Mouse (Mus musculus): ENCODE measurements at regions not wholly inside any gene's neighbourhood (a gene's known extent, or its start where the extent isn't known, plus 50 kb on each side); places are given as distances from the start of the nearest gene placed in this dataset.

DNA sequence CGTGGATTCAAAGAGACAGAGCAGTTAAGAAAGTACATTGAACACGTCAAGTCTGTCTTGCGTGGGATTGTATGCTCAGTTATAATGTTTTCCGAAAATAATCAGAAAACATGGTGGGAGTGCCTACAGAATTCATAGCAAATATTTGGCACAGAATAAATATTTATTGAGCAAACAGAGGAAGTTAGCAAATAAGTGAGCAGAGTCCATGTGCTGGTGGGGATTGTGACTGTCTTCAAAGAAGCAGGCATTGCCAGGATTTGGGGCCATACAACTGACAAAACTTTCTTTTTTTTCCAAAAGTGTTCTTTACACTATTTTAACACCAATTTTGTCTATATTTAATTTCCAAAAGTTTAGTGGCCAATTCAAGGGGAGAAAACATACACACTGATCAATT lies 1729.8 kb downstream of the AI429214 start:
- H3K27me3 ChIP-seq (ENCODE audit: insufficient read depth, low read length): no peaks in the 10 kb centered on the region
- no peak overlapping the region for H3K4me3 ChIP-seq (replicated peaks; ENCODE audit: low read length)
- peaks cover 16% of the 10 kb centered on the region for H3K9me3 ChIP-seq (ENCODE audit: low read length)
- no peaks in the 10 kb centered on the region for H3K4me1 ChIP-seq (replicated peaks; ENCODE audit: low read depth, low read length)
- TF ChIP-seq CTCF (conservative IDR thresholded peaks at IDR 0.05; ENCODE audit: low read length) (no peak), POU5F1 (IDR thresholded peaks at IDR 0.05; ENCODE audit: borderline replicate concordance, low read length) (no peak), NANOG (IDR thresholded peaks at IDR 0.05; ENCODE audit: borderline replicate concordance, low read length) (no peak)
- H3K36me3 ChIP-seq (ENCODE audit: insufficient read depth, low read length): no peaks in the 10 kb centered on the region

DNA sequence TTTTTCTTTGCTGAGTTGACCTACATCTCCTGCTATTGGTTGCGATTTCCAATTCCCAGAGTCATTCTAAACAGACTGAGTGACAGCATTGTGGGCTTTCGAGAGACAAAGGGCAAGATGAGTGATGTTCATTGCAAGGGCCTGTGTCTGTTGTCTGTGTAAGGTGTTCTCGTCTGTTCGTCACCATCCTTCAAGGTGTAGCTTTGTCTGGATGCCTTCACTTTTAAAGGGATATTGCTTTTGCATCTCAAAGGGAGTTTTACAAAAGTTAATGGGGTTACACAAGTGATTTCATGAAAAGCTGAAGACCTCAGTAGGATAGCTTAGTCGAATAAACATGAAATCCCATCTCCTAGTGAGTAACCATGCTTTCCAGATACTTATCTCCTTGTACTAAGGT lies 1731.9 kb downstream of the AI429214 start:
- Histone ChIP-seq H3K36me3 (ENCODE audit: insufficient read depth, low read length) (no peaks in the 10 kb centered on the region), H3K4me3 (replicated peaks; ENCODE audit: low read length) (no peak overlapping the region), H3K4me1 (replicated peaks; ENCODE audit: low read depth, low read length) (no peaks in the 10 kb centered on the region), H3K9me3 (ENCODE audit: low read length) (no peaks in the 10 kb centered on the region), H3K27me3 (ENCODE audit: insufficient read depth, low read length) (no peaks in the 10 kb centered on the region)
- TF ChIP-seq CTCF (conservative IDR thresholded peaks at IDR 0.05; ENCODE audit: low read length): no peak
- TF ChIP-seq POU5F1 (IDR thresholded peaks at IDR 0.05; ENCODE audit: borderline replicate concordance, low read length): no peak
- peak; percentile 73; the same call in 1 of the 2 replicates for TF ChIP-seq NANOG (IDR thresholded peaks at IDR 0.05; ENCODE audit: borderline replicate concordance, low read length)

DNA sequence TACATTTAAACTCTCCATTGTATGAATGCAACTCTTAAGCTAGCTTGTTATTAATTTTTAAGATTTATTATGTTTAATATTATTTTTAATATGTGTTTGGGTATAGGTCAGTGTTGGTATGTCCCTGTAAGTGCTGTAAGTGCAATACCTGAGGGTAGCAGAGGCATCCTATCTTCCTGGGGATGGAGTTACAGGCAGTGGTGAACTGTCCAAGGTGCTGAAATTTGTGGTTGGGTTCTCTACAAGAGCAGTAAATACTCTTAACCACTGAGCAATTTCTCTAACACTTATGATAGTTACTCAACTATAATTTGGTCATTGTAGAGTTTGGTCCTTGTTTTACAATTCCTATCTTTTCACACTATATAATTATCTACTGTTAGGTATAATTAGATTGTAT lies 1753.7 kb downstream of the AI429214 start:
- Histone ChIP-seq H3K27me3 (ENCODE audit: insufficient read depth, low read length) (no peaks in the 10 kb centered on the region), H3K36me3 (ENCODE audit: insufficient read depth, low read length) (no peaks in the 10 kb centered on the region), H3K9me3 (ENCODE audit: low read length) (no peaks in the 10 kb centered on the region), H3K4me3 (replicated peaks; ENCODE audit: low read length) (no peak overlapping the region), H3K4me1 (replicated peaks; ENCODE audit: low read depth, low read length) (no peaks in the 10 kb centered on the region)
- no peak for TF ChIP-seq CTCF (conservative IDR thresholded peaks at IDR 0.05; ENCODE audit: low read length)
- no peak for TF ChIP-seq NANOG (IDR thresholded peaks at IDR 0.05; ENCODE audit: borderline replicate concordance, low read length)
- no peak for TF ChIP-seq POU5F1 (IDR thresholded peaks at IDR 0.05; ENCODE audit: borderline replicate concordance, low read length)

DNA sequence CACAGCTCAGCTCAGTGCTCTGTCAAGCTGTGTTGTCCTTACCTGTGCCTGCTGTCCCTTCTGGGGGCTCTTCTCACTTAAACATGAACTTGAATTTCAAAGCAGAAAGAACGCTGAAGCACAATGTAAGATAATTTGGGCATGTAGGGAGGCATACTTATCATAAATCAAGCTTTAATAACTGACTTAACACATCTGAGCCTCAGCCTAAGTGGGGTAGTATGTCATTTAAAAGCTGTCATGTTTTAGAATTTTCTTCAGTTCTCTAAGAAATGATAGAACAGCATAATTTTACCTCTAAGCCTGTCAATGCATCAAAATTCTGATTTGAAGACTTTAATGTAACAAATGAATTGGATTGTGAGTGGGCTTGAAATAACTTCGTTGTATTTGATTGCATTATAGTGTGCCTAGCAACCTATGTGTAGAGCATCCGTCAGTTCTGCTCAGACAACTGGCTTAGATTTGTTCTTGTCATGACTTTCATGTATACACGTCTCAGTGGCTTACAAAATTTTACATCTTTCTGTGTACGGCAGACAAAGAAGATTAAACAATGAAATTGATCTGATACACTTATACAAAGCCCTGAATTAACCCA lies 1773.3 kb downstream of the AI429214 start:
- Histone ChIP-seq H3K4me1 (replicated peaks; ENCODE audit: low read depth, low read length) (no peaks in the 10 kb centered on the region), H3K36me3 (ENCODE audit: insufficient read depth, low read length) (no peaks in the 10 kb centered on the region), H3K27me3 (ENCODE audit: insufficient read depth, low read length) (no peaks in the 10 kb centered on the region), H3K9me3 (ENCODE audit: low read length) (no peaks in the 10 kb centered on the region), H3K4me3 (replicated peaks; ENCODE audit: low read length) (no peak overlapping the region)
- no peak for TF ChIP-seq CTCF (conservative IDR thresholded peaks at IDR 0.05; ENCODE audit: low read length)
- no peak for TF ChIP-seq NANOG (IDR thresholded peaks at IDR 0.05; ENCODE audit: borderline replicate concordance, low read length)
- no peak for TF ChIP-seq POU5F1 (IDR thresholded peaks at IDR 0.05; ENCODE audit: borderline replicate concordance, low read length)

DNA sequence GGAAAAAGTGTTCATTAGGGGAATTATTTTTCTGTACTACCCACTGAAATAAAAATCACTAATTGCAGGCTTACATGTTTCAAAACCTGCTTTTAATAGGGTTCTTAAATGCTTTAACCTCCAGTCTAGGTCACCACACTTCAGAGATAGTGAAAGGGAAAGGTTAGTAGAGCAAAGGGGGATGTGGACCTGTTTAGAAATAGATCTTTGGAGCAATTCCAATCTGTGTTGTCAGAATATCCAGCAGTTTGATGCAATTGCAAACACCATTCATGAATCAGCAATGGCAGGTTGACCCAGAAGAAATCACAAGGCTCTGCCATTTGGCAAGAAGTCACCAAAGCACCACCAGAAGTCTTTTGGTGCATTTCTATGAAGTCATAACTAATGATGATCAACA lies 1819.1 kb downstream of the AI429214 start:
- Histone ChIP-seq H3K36me3 (ENCODE audit: insufficient read depth, low read length) (no peaks in the 10 kb centered on the region), H3K9me3 (ENCODE audit: low read length) (no peaks in the 10 kb centered on the region), H3K4me1 (replicated peaks; ENCODE audit: low read depth, low read length) (no peaks in the 10 kb centered on the region), H3K27me3 (ENCODE audit: insufficient read depth, low read length) (no peaks in the 10 kb centered on the region), H3K4me3 (replicated peaks; ENCODE audit: low read length) (no peak overlapping the region)
- TF ChIP-seq POU5F1 (IDR thresholded peaks at IDR 0.05; ENCODE audit: borderline replicate concordance, low read length): no peak
- no peak for TF ChIP-seq CTCF (conservative IDR thresholded peaks at IDR 0.05; ENCODE audit: low read length)
- no peak for TF ChIP-seq NANOG (IDR thresholded peaks at IDR 0.05; ENCODE audit: borderline replicate concordance, low read length)

DNA sequence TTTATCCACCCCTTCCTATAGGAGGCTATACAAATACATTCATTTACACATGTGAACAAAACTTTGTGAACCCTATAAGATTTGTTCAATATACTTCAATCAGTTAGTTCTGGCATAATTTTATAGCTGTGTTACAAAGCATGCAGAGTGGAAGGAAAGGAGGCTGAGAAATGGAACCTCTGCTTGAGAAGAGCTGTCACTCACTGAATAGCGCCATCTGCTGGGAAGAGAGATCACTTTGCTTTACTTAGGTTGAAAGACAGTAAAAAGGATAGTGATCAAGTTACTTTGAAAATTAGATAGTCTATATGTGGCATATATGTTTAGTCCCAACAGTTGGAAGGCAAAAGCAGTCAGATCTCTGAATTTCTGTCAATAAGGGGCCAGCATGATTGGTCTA lies 1824.8 kb downstream of the AI429214 start:
- Histone ChIP-seq H3K36me3 (ENCODE audit: insufficient read depth, low read length) (no peaks in the 10 kb centered on the region), H3K9me3 (ENCODE audit: low read length) (no peaks in the 10 kb centered on the region), H3K4me3 (replicated peaks; ENCODE audit: low read length) (no peak overlapping the region), H3K27me3 (ENCODE audit: insufficient read depth, low read length) (no peaks in the 10 kb centered on the region), H3K4me1 (replicated peaks; ENCODE audit: low read depth, low read length) (no peaks in the 10 kb centered on the region)
- TF ChIP-seq NANOG (IDR thresholded peaks at IDR 0.05; ENCODE audit: borderline replicate concordance, low read length): no peak
- TF ChIP-seq CTCF (conservative IDR thresholded peaks at IDR 0.05; ENCODE audit: low read length): peak; percentile 51

DNA sequence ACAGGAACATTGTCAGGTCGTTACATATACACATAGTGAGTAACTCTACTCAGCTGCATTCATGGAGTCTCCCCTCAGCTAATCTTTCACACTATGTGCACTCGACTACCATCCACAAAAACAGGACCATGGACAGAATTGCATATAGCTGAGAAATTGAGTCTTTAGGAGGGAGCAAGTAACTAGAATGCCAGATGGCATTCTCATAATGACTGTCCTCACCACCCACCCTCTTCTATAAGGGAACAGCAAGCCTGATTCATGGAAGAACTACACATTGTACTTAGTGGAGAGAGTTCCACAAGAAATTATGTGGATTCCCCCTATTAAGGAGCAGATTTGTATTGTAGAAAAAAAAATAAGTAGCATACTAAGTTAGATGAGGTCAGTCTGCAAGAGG lies 1813.4 kb upstream of the Adam24 start:
- H3K9me3 ChIP-seq (ENCODE audit: low read length): no peaks in the 10 kb centered on the region

DNA sequence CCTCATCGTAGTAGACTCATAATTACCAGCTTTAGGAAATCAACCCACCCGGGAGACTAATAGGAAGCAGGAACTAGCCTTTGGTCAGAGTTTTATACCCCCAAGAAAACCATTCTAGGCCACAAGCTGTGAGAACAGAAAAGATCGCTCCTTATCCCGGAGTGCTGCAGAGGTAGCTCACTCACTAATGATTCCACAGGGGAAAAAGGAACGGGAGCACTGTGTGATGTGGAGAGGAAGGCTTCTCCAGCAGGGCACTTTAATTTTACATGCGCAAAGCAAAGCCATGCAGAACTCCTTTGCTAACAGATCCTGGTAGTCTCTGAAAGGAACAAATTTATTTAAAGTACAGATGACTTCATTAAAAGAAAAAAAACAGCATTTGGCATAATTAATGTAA lies 1807.5 kb upstream of the Adam24 start:
- Histone ChIP-seq H3K9me3 (ENCODE audit: low read length) (no peaks in the 10 kb centered on the region), H3K4me1 (replicated peaks; ENCODE audit: low read depth, low read length) (no peaks in the 10 kb centered on the region), H3K27me3 (ENCODE audit: insufficient read depth, low read length) (no peaks in the 10 kb centered on the region), H3K36me3 (ENCODE audit: insufficient read depth, low read length) (no peaks in the 10 kb centered on the region), H3K4me3 (replicated peaks; ENCODE audit: low read length) (no peak overlapping the region)
- TF ChIP-seq POU5F1 (IDR thresholded peaks at IDR 0.05; ENCODE audit: borderline replicate concordance, low read length) (no peak), CTCF (conservative IDR thresholded peaks at IDR 0.05; ENCODE audit: low read length) (no peak), NANOG (IDR thresholded peaks at IDR 0.05; ENCODE audit: borderline replicate concordance, low read length) (no peak)

More for the DNA sequence above, 1813.4 kb upstream of the Adam24 start:
- TF ChIP-seq NANOG (IDR thresholded peaks at IDR 0.05; ENCODE audit: borderline replicate concordance, low read length) (no peak), POU5F1 (IDR thresholded peaks at IDR 0.05; ENCODE audit: borderline replicate concordance, low read length) (no peak), CTCF (conservative IDR thresholded peaks at IDR 0.05; ENCODE audit: low read length) (no peak)
- no peaks in the 10 kb centered on the region for H3K4me1 ChIP-seq (replicated peaks; ENCODE audit: low read depth, low read length)
- no peak overlapping the region for H3K4me3 ChIP-seq (replicated peaks; ENCODE audit: low read length)
- H3K27me3 ChIP-seq (ENCODE audit: insufficient read depth, low read length): no peaks in the 10 kb centered on the region
- no peaks in the 10 kb centered on the region for H3K36me3 ChIP-seq (ENCODE audit: insufficient read depth, low read length)

Measured in E14TG2a.4 (cell line).